Mouse (Mus musculus): ENCODE data around the gene Fam219b.

The Fam219b gene

GRCm38 (mm10) chr9:57525516-57525915 lies 11.8 kb upstream of the Fam219b start:
- no peak for DNase-seq (ENCODE audit: low spot score)

- DNase-seq (ENCODE audit: low spot score) = no peak
These were observed 10.9 kb upstream of the Fam219b start for GRCm38 (mm10) chr9:57526435-57526834.

- no peak for DNase-seq (ENCODE audit: low spot score)
These were observed 5.4 kb upstream of the Fam219b start for GRCm38 (mm10) chr9:57531946-57532345.

GRCm38 (mm10) chr9:57536362-57536761 lies 966 bp upstream of the Fam219b start:
- no peak for DNase-seq (ENCODE audit: low spot score)

- DNase-seq (ENCODE audit: low spot score) = no peak
These were observed 427 bp downstream of the Fam219b start for GRCm38 (mm10) chr9:57537728-57538181.

GRCm38 (mm10) chr9:57539550-57539949 lies 2.2 kb downstream of the Fam219b start:
- no peak for DNase-seq (ENCODE audit: low spot score)

- DNase-seq (ENCODE audit: low spot score) = no peak
These were observed 4.0 kb downstream of the Fam219b start for GRCm38 (mm10) chr9:57541312-57541711.

GRCm38 (mm10) chr9:57543951-57544350 lies 6.6 kb downstream of the Fam219b start:
- no peak for DNase-seq (ENCODE audit: low spot score)

- DNase-seq (ENCODE audit: low spot score) = no peak
These were observed 10.0 kb downstream of the Fam219b start for GRCm38 (mm10) chr9:57547287-57547686.

- DNase-seq (ENCODE audit: low spot score) = no peak
These were observed 10.5 kb downstream of the Fam219b start for GRCm38 (mm10) chr9:57547869-57548268.

GRCm38 (mm10) chr9:57549186-57549585 lies 11.9 kb downstream of the Fam219b start:
- DNase-seq (ENCODE audit: low spot score) = no peak

GRCm38 (mm10) chr9:57550126-57550862 lies 13.0 kb downstream of the Fam219b start:
- no peak for DNase-seq (ENCODE audit: low spot score)

GRCm38 (mm10) chr9:57552139-57552887 lies 15.0 kb downstream of the Fam219b start, which contains the start of gene Mpi:
Mpi (minus strand) TSS chr9:57552763.
- DNase-seq (ENCODE audit: low spot score) = peak; percentile 78

- no peak for DNase-seq (ENCODE audit: low spot score)
These were observed 15.8 kb downstream of the Fam219b start for GRCm38 (mm10) chr9:57553119-57553518.

- DNase-seq (ENCODE audit: low spot score) = no peak
These were observed 17.4 kb downstream of the Fam219b start for GRCm38 (mm10) chr9:57554753-57555152.

- no peak for DNase-seq (ENCODE audit: low spot score)
These were observed 19.9 kb downstream of the Fam219b start for GRCm38 (mm10) chr9:57557215-57557614.

- no peak for DNase-seq (ENCODE audit: low spot score)
These were observed 21.3 kb downstream of the Fam219b start for GRCm38 (mm10) chr9:57558625-57559024.

GRCm38 (mm10) chr9:57559568-57559967 lies 22.2 kb downstream of the Fam219b start:
- no peak for DNase-seq (ENCODE audit: low spot score)

GRCm38 (mm10) chr9:57560263-57560662 lies 22.9 kb downstream of the Fam219b start:
- DNase-seq (ENCODE audit: low spot score) = no peak

- DNase-seq (ENCODE audit: low spot score) = peak; percentile 95
These were observed 23.8 kb downstream of the Fam219b start, which contains the start of gene Scamp2 for GRCm38 (mm10) chr9:57560861-57561710. Scamp2 (plus strand) TSS chr9:57560943.

- DNase-seq (ENCODE audit: low spot score) = no peak
These were observed 24.4 kb downstream of the Fam219b start for GRCm38 (mm10) chr9:57561711-57562099.

GRCm38 (mm10) chr9:57562896-57563372 lies 25.6 kb downstream of the Fam219b start:
- no peak for DNase-seq (ENCODE audit: low spot score)
